Mouse (Mus musculus) stomach, embryonic 15.5 days (tissue): Measurements from ENCODE around the gene Duoxa2. TPM values are rescaled to one million over a fixed set of nuclear protein-coding genes. Genes with fewer than 3 reads are reported as not detected.

Experiments used
- ATAC-seq: fragments of 200-750 bp; cut with Nextera tagmentation; 2 replicates; pipeline ENCODE4 v1.8.0; 2017; ENCODE audit warnings: low read depth, moderate number of reproducible peaks, moderate TSS enrichment; ENCODE audit not compliant: insufficient read depth, low FRiP score
- H3K27ac ChIP-seq: fragments of 300-500 bp; sonication (generic); 2 replicates; pipeline ENCODE4 v1.5.1; 2015; ENCODE audit warnings: mild to moderate bottlenecking, inconsistent platforms
- H3K27me3 ChIP-seq: fragments of 300-500 bp; sonication (generic); replicated peaks from 2 replicates; pipeline ENCODE4 v1.6.1; 2015; ENCODE audit warnings: inconsistent platforms
- H3K36me3 ChIP-seq: fragments of 300-500 bp; sonication (generic); 2 replicates; pipeline ENCODE4 v1.6.1; 2015; ENCODE audit warnings: inconsistent platforms
- H3K4me1 ChIP-seq: fragments of 300-500 bp; sonication (generic); 2 replicates; pipeline ENCODE4 v1.6.1; 2015; ENCODE audit warnings: inconsistent platforms
- H3K4me2 ChIP-seq: fragments of 300-500 bp; sonication (generic); 2 replicates; pipeline ENCODE4 v1.6.1; 2015; ENCODE audit warnings: mild to moderate bottlenecking, inconsistent platforms
- H3K4me3 ChIP-seq: fragments of 300-500 bp; sonication (generic); replicated peaks from 2 replicates; pipeline ENCODE4 v1.5.1; 2015; ENCODE audit warnings: inconsistent platforms
- H3K9ac ChIP-seq: fragments of 300-500 bp; sonication (generic); 2 replicates; pipeline ENCODE4 v1.6.1; 2015; ENCODE audit warnings: inconsistent platforms
- H3K9me3 ChIP-seq: fragments of 300-500 bp; sonication (generic); 2 replicates; pipeline ENCODE4 v1.6.1; 2016; ENCODE audit warnings: inconsistent platforms
- WGBS: fragments of 180-500 bp; shearing (Covaris S2); methylation state at CpG from one replicate; pipeline ENCODE4 v1.1.7; 2015; 5-methylcytosine and 5-hydroxymethylcytosine counted together
- polyA plus RNA-seq: library from polyadenylated mRNA; unstranded; fragments of >200 nt; fragmentation: Nextera tagmentation; extraction: Ambion mirVana; gene quantifications from 2 replicates; pipeline ENCODE4 v1.2.1, GENCODE M21; 2015

The Duoxa2 gene
- polyA plus RNA-seq, 1 experiment from 2014 or later = 0.87 TPM

DNA sequence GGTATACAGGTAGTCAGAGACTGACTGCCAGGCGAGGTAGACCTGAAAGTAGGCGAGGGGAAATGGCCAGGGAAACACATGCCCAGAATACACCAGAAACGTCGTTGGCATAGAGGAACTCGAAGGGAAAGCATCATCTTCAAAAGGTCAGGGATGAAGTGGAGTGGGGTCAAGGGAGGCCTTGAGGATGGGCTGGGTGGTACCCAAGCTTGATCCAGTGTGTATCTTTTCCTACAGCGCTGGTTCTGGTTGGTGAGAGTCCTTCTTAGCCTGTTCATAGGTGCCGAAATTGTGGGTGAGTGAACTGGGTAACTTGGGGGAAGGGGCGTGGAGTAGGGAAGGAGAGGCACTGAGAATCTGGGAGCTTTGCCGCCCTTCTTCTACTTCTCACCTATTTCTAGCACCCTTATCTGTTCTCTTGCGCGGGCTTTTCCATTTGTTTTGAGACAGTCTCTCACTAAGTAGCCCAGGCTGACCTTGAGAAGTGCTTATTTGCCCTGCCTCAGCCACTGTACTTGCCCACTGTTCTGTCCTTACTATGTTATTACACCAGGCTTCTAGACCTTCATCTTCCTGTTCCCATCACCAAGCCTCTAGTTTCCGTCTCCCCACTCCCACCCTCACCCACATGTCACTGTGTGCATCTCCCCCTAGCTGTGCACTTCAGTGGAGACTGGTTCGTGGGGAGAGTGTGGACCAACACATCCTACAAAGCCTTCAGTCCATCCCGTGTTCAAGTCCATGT, 1.4 kb downstream of the Duoxa2 start:
- no peak overlapping the region for H3K4me2 ChIP-seq
- 0 out of 2 replicates have a peak overlapping the region, but pooled peaks have one; percentile 30 for H3K4me3 ChIP-seq
- 15% methylated on average over 14 of the region's 14 CpGs for WGBS

DNA sequence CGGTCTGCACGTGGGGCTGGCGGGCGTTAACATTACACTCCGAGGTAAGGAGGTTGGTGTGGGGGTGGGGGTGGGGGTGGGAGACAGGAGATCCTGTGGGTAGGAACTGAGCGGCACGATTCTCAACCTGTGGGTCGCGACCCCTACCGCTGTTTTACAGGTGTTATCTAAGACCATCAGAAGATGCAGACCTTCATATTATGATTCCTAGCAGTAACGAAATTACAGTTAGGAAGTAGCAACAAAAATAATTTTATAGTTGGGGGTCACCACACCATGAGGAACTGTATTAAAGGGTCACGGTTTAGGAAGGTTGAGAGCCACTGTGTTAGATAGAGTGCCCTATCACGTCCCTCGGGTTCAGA, 1.9 kb downstream of the Duoxa2 start:
- Histone ChIP-seq H3K4me1 (peaks cover 32% of the 10 kb centered on the region), H3K27me3 (peaks cover 92% of the 10 kb centered on the region), H3K4me2 (peak overlapping the region; percentile 66; the same call in 1 of the 2 replicates), H3K36me3 (no peaks in the 10 kb centered on the region), H3K9ac (no peak overlapping the region), H3K4me3 (peak overlapping the region; percentile 30; the same call in 1 of the 2 replicates), H3K27ac (no peak overlapping the region), H3K9me3 (no peaks in the 10 kb centered on the region)
- 6% methylated on average over 14 of the region's 14 CpGs for WGBS
- no peak for ATAC-seq

More for the DNA sequence above, 1.4 kb downstream of the Duoxa2 start:
- no peaks in the 10 kb centered on the region for H3K9me3 ChIP-seq
- H3K36me3 ChIP-seq = no peaks in the 10 kb centered on the region
- no peak overlapping the region for H3K9ac ChIP-seq
- ATAC-seq = no peak
- no peak overlapping the region for H3K27ac ChIP-seq
- peaks cover 93% of the 10 kb centered on the region for H3K27me3 ChIP-seq
- peaks cover 32% of the 10 kb centered on the region for H3K4me1 ChIP-seq

DNA sequence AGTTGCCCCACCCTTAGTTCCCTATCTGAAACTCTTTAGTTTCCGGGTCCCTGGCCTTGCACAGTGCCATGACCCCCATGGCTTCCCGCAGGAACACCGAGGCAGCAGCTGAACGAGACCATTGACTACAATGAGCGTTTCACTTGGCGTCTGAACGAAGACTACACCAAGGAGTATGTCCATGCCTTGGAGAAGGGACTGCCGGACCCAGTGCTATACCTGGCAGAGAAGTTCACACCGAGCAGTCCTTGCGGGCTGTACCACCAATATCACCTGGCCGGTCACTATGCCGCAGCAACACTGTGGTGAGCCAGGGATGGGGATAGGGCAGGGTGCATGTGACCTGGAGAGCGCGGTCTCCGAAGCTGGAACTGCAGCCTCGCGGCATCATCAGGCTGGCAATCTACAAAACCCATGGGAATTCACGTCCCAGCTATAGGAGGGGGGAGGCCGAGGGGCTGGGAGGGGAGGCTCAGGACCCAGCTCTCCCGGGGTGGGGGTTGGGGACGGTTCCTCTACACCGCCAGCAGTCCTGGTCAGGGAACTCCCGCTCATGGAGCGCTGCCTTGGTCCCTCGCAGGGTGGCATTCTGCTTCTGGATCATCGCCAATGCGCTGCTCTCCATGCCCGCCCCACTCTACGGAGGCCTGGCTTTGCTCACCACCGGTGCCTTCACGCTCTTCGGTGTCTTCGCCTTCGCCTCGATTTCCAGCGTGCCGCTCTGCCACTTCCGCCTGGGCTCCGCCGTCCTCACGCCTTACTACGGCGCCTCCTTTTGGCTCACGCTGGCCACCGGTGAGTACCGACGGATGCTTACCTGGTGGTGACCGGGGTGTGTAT, 2.6 kb downstream of the Duoxa2 start:
- Histone ChIP-seq H3K36me3 (no peaks in the 10 kb centered on the region), H3K4me2 (peak overlapping the region; percentile 66), H3K4me1 (peaks cover 32% of the 10 kb centered on the region), H3K27me3 (peaks cover 91% of the 10 kb centered on the region), H3K4me3 (peak overlapping the region; percentile 30), H3K27ac (no peak overlapping the region), H3K9ac (no peak overlapping the region), H3K9me3 (no peaks in the 10 kb centered on the region)
- under 1% methylated on average over 48 of the region's 48 CpGs for whole genome bisulfite sequencing
- ATAC-seq = no peak

GRCm38 (mm10) chr2:122301921-122302573, 3.3 kb downstream of the Duoxa2 start:
- Histone ChIP-seq H3K4me1 (peaks cover 32% of the 10 kb centered on the region), H3K27ac (no peak overlapping the region), H3K9me3 (no peaks in the 10 kb centered on the region), H3K4me3 (peak overlapping the region; percentile 30), H3K9ac (no peak overlapping the region), H3K27me3 (peaks cover 92% of the 10 kb centered on the region), H3K4me2 (peak overlapping the region; percentile 66), H3K36me3 (no peaks in the 10 kb centered on the region)
- 8% methylated on average over 23 of the region's 23 CpGs for WGBS
- ATAC-seq = no peak

GRCm38 (mm10) chr2:122302574-122303241, 4.0 kb downstream of the Duoxa2 start:
- no peaks in the 10 kb centered on the region for H3K9me3 ChIP-seq
- 14% methylated on average over 9 of the region's 9 CpGs for WGBS
- no peak overlapping the region for H3K9ac ChIP-seq
- 0 out of 2 replicates have a peak, but pooled peaks have one; percentile 28 for ATAC-seq
- H3K4me3 ChIP-seq = no peak overlapping the region
- peaks cover 87% of the 10 kb centered on the region for H3K27me3 ChIP-seq
- H3K27ac ChIP-seq = no peak overlapping the region
- H3K4me1 ChIP-seq = peaks cover 26% of the 10 kb centered on the region
- no peaks in the 10 kb centered on the region for H3K36me3 ChIP-seq
- H3K4me2 ChIP-seq = no peak overlapping the region

GRCm38 (mm10) chr2:122304544-122304943, 5.8 kb downstream of the Duoxa2 start:
- Histone ChIP-seq H3K4me3 (no peak overlapping the region), H3K9ac (no peak overlapping the region), H3K36me3 (no peaks in the 10 kb centered on the region), H3K27ac (no peak overlapping the region), H3K4me1 (peaks cover 12% of the 10 kb centered on the region), H3K27me3 (peaks cover 81% of the 10 kb centered on the region), H3K9me3 (no peaks in the 10 kb centered on the region), H3K4me2 (no peak overlapping the region)
- no peak for ATAC-seq
- 86% methylated on average over 6 of the region's 6 CpGs for WGBS

- WGBS = 80% methylated on average over 16 of the region's 16 CpGs
- Histone ChIP-seq H3K27ac (no peak overlapping the region), H3K4me2 (no peak overlapping the region), H3K9ac (no peak overlapping the region), H3K4me1 (peaks cover 12% of the 10 kb centered on the region), H3K9me3 (no peaks in the 10 kb centered on the region), H3K4me3 (no peak overlapping the region), H3K27me3 (peaks cover 74% of the 10 kb centered on the region), H3K36me3 (no peaks in the 10 kb centered on the region)
- ATAC-seq = no peak
Observed at GRCm38 (mm10) chr2:122305097-122305892, 6.6 kb downstream of the Duoxa2 start.

DNA sequence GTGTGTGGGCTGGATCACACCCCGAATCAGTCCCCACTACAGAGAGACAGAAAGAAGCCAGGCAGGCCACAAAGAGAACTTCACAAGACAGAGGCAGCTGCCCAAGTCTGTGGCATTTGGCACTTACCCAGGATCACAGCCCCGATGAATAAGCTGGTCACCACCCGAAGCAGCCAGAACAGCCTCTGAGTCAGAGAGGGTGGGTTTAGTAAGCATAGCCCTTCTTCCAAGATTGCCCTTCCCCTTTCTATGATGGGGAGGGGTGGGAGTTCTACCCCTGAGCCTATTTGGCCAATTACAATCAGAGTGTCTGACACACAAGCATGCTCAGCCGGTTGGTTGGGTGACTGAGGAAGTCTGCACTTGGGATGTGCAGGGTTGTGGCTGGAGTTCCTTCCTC, 7.5 kb downstream of the Duoxa2 start:
- Histone ChIP-seq H3K27ac (no peak overlapping the region), H3K36me3 (no peaks in the 10 kb centered on the region), H3K4me3 (no peak overlapping the region), H3K4me2 (no peak overlapping the region), H3K9ac (no peak overlapping the region), H3K4me1 (peaks cover 9% of the 10 kb centered on the region), H3K27me3 (peaks cover 69% of the 10 kb centered on the region), H3K9me3 (no peaks in the 10 kb centered on the region)
- ATAC-seq = 0 out of 2 replicates have a peak, but pooled peaks have one; percentile 21
- WGBS = 36% methylated on average over 4 of the region's 4 CpGs

DNA sequence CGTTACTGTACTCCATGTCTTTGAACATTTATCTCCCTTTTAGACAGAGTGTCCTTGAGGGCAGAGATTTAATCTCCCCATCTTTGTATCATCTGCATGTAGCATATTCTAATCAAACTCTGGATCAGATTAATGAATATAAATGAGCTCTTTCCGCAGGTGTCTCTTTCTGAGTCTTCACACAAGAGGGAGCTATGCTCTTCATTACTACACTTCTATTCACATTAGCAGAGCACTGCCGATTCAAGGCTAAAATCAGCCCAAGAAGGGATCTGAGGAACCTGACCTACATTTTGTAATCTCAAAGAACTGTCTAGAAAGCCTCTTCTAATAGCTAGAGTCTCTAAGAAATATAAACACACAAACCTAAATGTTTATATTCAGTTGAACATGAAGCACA, 10.9 kb downstream of the Duoxa2 start:
- H3K27ac ChIP-seq = no peak overlapping the region
- no peak overlapping the region for H3K4me2 ChIP-seq
- no peak overlapping the region for H3K4me3 ChIP-seq
- WGBS = 34% methylated on average over 3 of the region's 3 CpGs
- no peaks in the 10 kb centered on the region for H3K36me3 ChIP-seq
- ATAC-seq = no peak
- peaks cover 61% of the 10 kb centered on the region for H3K27me3 ChIP-seq
- H3K9me3 ChIP-seq = no peaks in the 10 kb centered on the region
- H3K9ac ChIP-seq = no peak overlapping the region
- H3K4me1 ChIP-seq = peaks cover 13% of the 10 kb centered on the region

GRCm38 (mm10) chr2:122311561-122311960, 12.9 kb downstream of the Duoxa2 start:
- H3K4me3 ChIP-seq = no peak overlapping the region
- no peak overlapping the region for H3K27ac ChIP-seq
- no peaks in the 10 kb centered on the region for H3K36me3 ChIP-seq
- ATAC-seq = no peak
- no peaks in the 10 kb centered on the region for H3K9me3 ChIP-seq
- no peak overlapping the region for H3K4me2 ChIP-seq
- WGBS = 47% methylated on average over 2 of the region's 2 CpGs
- peaks cover 50% of the 10 kb centered on the region for H3K27me3 ChIP-seq
- no peak overlapping the region for H3K9ac ChIP-seq
- peaks cover 13% of the 10 kb centered on the region for H3K4me1 ChIP-seq
